Mouse (Mus musculus): ENCODE data around the gene Matn1. TPM values are rescaled to one million over a fixed set of nuclear protein-coding genes. Genes with fewer than 3 reads are reported as not detected.

Gene Matn1
- polyA plus RNA-seq, 1 experiment from 2014 or later, result not detected

GRCm38 (mm10) chr4:130959678-130960077, 15.5 kb downstream of the Matn1 start:
- Histone ChIP-seq H3K9me3 (replicated peaks) (no peaks in the 10 kb centered on the region), H3K4me1 (peaks cover 21% of the 10 kb centered on the region), H3K27ac (no peak overlapping the region), H3K27me3 (no peaks in the 10 kb centered on the region), H3K36me3 (ENCODE audit: poor library complexity, severe bottlenecking) (no peaks in the 10 kb centered on the region), H3K4me2 (no peak overlapping the region), H3K9ac (no peak overlapping the region), H3K4me3 (no peak overlapping the region)
- no peak for ATAC-seq
- 45% methylated on average over 6 of the region's 6 CpGs for WGBS

GRCm38 (mm10) chr4:130960118-130960734, 16.0 kb downstream of the Matn1 start:
- Histone ChIP-seq H3K27me3 (no peaks in the 10 kb centered on the region), H3K27ac (no peak overlapping the region), H3K9me3 (replicated peaks) (no peaks in the 10 kb centered on the region), H3K36me3 (ENCODE audit: poor library complexity, severe bottlenecking) (no peaks in the 10 kb centered on the region), H3K9ac (no peak overlapping the region), H3K4me3 (no peak overlapping the region), H3K4me1 (peaks cover 21% of the 10 kb centered on the region), H3K4me2 (no peak overlapping the region)
- WGBS, result 32% methylated on average over 9 of the region's 9 CpGs
- peak; percentile 79 for ATAC-seq

GRCm38 (mm10) chr4:130971278-130971677, 27.1 kb downstream of the Matn1 start:
- peaks cover 25% of the 10 kb centered on the region for H3K4me1 ChIP-seq
- H3K36me3 ChIP-seq (ENCODE audit: poor library complexity, severe bottlenecking), result no peaks in the 10 kb centered on the region
- no peaks in the 10 kb centered on the region for H3K9me3 ChIP-seq (replicated peaks)
- WGBS, result 100% methylated on average over 1 of the region's 1 CpGs
- H3K27ac ChIP-seq, result no peak overlapping the region
- H3K27me3 ChIP-seq, result no peaks in the 10 kb centered on the region
- no peak overlapping the region for H3K4me3 ChIP-seq
- no peak for ATAC-seq
- no peak overlapping the region for H3K9ac ChIP-seq
- no peak overlapping the region for H3K4me2 ChIP-seq

DNA sequence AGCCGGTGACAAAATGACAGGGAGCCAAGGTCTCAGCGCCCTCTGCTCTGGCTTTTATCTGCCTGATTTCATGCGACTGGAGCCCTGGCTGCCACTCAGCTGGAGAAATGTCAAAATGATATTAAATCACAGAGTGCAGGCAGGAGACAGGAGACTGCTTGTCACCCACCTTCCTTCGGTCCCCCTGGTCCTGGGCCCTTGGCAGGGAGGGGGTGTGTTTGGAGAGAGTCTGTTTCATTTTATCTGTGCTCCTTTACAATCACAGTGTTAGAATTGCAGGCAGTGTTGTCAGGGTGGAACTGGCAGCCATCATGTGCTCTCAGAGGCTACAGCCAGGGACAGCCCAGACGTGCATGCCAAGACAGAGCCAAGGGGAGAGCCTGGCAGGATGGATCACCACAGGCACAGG, 28.2 kb downstream of the Matn1 start:
- no peak overlapping the region for H3K4me3 ChIP-seq
- H3K27ac ChIP-seq, result peak overlapping the region; percentile 89
- H3K36me3 ChIP-seq (ENCODE audit: poor library complexity, severe bottlenecking), result no peaks in the 10 kb centered on the region
- WGBS, result 70% methylated on average over 5 of the region's 5 CpGs
- H3K27me3 ChIP-seq, result no peaks in the 10 kb centered on the region
- H3K9ac ChIP-seq, result peak overlapping the region; percentile 13; the same call in 1 of the 2 replicates
- H3K4me2 ChIP-seq, result no peak overlapping the region
- ATAC-seq, result peak; percentile 54; the same call in 1 of the 2 replicates
- no peaks in the 10 kb centered on the region for H3K9me3 ChIP-seq (replicated peaks)
- peaks cover 25% of the 10 kb centered on the region for H3K4me1 ChIP-seq

DNA sequence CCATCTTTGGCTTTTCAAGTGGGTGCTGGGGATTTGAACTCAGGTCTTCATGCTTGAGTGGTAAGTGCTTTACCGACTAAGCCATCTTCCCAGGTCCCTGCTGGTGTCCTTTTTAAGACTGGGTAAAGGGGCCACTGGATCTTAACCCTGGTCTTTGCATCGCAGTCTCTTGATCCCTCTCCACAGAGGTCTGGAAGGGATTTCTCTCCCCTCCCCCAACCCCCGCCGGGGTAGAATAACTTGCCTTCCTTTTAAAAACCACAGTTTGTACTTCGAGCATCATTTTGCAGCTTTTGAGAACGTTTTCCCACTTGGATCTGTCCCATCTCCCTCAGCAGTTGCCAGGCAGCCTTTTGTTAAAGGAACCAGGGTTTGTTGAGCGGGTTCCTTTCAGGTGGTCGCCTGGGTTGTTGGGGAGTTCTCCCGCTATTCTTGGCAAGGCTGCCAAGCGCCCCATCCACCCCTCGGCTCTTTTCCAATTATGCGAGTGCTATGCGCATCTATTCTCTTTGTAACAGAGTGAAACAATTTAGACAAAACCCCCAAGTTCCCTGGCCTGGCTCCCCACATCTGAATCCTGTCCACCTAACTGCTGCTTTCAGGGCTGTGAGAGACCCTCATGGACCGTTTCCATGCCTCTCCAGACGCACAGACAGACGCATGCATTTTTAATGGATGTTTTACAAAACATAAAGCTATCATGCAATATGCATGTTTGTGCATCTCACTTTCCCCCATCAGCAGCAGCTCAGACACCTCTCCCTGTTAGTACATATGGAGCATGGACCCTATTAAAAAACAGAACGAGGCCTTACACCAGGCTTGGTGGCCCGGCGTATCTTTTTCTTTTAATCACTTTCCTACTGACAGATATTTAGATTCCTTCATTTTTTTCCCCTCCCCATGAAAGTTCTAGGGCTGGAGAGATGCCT, 29.4 kb downstream of the Matn1 start:
- Histone ChIP-seq H3K27ac (peak overlapping the region; percentile 89), H3K9me3 (replicated peaks) (no peaks in the 10 kb centered on the region), H3K36me3 (ENCODE audit: poor library complexity, severe bottlenecking) (no peaks in the 10 kb centered on the region), H3K4me2 (no peak overlapping the region), H3K4me1 (peaks cover 25% of the 10 kb centered on the region), H3K27me3 (no peaks in the 10 kb centered on the region), H3K4me3 (no peak overlapping the region), H3K9ac (no peak overlapping the region)
- WGBS, result 25% methylated on average over 19 of the region's 19 CpGs
- ATAC-seq, result peak; percentile 75

DNA sequence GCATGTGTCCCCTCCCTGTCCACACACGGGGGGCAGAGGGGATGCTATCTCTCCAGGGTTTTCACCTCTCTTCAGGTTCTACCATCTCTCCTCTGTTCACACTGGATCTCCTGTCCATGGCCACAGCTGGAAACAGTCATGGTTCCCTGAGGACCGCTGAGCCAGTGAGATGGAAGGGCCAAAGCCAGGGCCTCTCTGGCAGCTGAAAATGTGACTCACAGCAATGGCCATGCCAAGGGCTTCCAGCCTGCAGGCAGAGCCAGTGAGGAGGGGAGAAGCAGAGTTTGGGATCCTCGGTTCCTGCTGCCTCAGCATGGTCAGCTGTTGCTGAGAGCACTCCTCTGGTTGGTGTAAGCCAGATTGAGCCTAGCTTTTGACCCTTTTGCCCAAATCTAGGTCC, 34.8 kb downstream of the Matn1 start:
- no peaks in the 10 kb centered on the region for H3K36me3 ChIP-seq (ENCODE audit: poor library complexity, severe bottlenecking)
- H3K9ac ChIP-seq, result no peak overlapping the region
- no peak for ATAC-seq
- H3K27ac ChIP-seq, result no peak overlapping the region
- 84% methylated on average over 3 of the region's 3 CpGs for WGBS
- no peak overlapping the region for H3K4me3 ChIP-seq
- no peaks in the 10 kb centered on the region for H3K9me3 ChIP-seq (replicated peaks)
- H3K27me3 ChIP-seq, result 0 out of 2 replicates have a peak, but pooled peaks cover 3% of the 10 kb centered on the region
- H3K4me1 ChIP-seq, result peaks cover 4% of the 10 kb centered on the region
- no peak overlapping the region for H3K4me2 ChIP-seq

- 27% methylated on average over 17 of the region's 17 CpGs for WGBS
- Histone ChIP-seq H3K27ac (peak overlapping the region; percentile 61; the same call in 1 of the 2 replicates), H3K36me3 (ENCODE audit: poor library complexity, severe bottlenecking) (no peaks in the 10 kb centered on the region), H3K4me1 (peaks cover 21% of the 10 kb centered on the region), H3K4me2 (no peak overlapping the region; the same call in none of the 2 replicates), H3K9ac (peak overlapping the region; percentile 34; the same call in 1 of the 2 replicates), H3K27me3 (0 out of 2 replicates have a peak, but pooled peaks cover 8% of the 10 kb centered on the region), H3K4me3 (no peak overlapping the region), H3K9me3 (replicated peaks) (no peaks in the 10 kb centered on the region)
- ATAC-seq, result 0 out of 2 replicates have a peak, but pooled peaks have one; percentile 55
Observed at GRCm38 (mm10) chr4:130984416-130985182, 40.4 kb downstream of the Matn1 start.

- Histone ChIP-seq H3K9ac (no peak overlapping the region), H3K27ac (no peak overlapping the region), H3K4me1 (peaks cover 25% of the 10 kb centered on the region), H3K27me3 (0 out of 2 replicates have a peak, but pooled peaks cover 8% of the 10 kb centered on the region), H3K4me2 (no peak overlapping the region), H3K36me3 (ENCODE audit: poor library complexity, severe bottlenecking) (no peaks in the 10 kb centered on the region), H3K4me3 (no peak overlapping the region), H3K9me3 (replicated peaks) (no peaks in the 10 kb centered on the region; the same call in 1 of the 2 replicates)
- 85% methylated on average over 4 of the region's 4 CpGs for WGBS
- no peak for ATAC-seq
Observed at GRCm38 (mm10) chr4:130987046-130987445, 42.9 kb downstream of the Matn1 start.

DNA sequence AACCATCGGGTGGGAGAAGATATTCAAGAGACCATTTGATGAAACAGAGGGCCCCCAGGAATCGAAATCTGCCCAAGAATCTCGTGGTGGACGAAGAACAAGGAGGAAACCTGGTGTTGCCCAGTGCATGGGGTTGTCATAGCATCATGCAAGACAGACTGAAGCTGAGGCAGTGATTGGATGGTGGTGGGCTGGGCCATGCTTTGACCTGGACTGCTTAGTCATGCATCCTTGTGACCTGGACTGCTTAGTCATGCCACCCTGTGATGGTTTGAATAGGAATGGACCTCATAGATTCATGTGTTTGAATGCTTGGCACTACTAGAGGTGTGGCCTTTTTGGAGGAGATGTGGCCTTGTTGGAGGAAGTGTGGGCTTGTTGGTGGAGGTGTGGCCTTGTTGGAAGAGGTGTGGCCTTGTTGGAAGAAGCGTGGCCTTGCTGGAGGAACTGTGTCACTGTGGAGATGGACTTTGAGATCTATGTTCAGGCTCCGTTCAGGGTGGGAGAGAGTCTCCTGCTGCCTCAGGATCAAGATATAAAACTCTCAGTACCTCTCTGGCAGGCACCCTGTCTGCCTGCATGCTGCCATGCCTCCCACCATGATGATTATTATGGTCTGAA, 44.1 kb downstream of the Matn1 start:
- ATAC-seq, result no peak
- Histone ChIP-seq H3K4me3 (no peak overlapping the region), H3K9me3 (replicated peaks) (no peaks in the 10 kb centered on the region; the same call in 1 of the 2 replicates), H3K36me3 (ENCODE audit: poor library complexity, severe bottlenecking) (no peaks in the 10 kb centered on the region), H3K4me2 (no peak overlapping the region), H3K4me1 (peaks cover 25% of the 10 kb centered on the region), H3K27me3 (0 out of 2 replicates have a peak, but pooled peaks cover 8% of the 10 kb centered on the region), H3K27ac (no peak overlapping the region), H3K9ac (no peak overlapping the region)
- WGBS, result 91% methylated on average over 6 of the region's 6 CpGs

- H3K4me1 ChIP-seq, result peaks cover 23% of the 10 kb centered on the region
- no peak for ATAC-seq
- H3K9me3 ChIP-seq (replicated peaks), result no peaks in the 10 kb centered on the region; the same call in 1 of the 2 replicates
- 0 out of 2 replicates have a peak, but pooled peaks cover 5% of the 10 kb centered on the region for H3K27me3 ChIP-seq
- H3K27ac ChIP-seq, result peak overlapping the region; percentile 48; the same call in 1 of the 2 replicates
- no peak overlapping the region for H3K4me2 ChIP-seq
- H3K4me3 ChIP-seq, result no peak overlapping the region
- H3K9ac ChIP-seq, result no peak overlapping the region
- WGBS, result 51% methylated on average over 9 of the region's 9 CpGs
- no peaks in the 10 kb centered on the region for H3K36me3 ChIP-seq (ENCODE audit: poor library complexity, severe bottlenecking)
Observed at GRCm38 (mm10) chr4:130989146-130989545, 45.0 kb downstream of the Matn1 start.

DNA sequence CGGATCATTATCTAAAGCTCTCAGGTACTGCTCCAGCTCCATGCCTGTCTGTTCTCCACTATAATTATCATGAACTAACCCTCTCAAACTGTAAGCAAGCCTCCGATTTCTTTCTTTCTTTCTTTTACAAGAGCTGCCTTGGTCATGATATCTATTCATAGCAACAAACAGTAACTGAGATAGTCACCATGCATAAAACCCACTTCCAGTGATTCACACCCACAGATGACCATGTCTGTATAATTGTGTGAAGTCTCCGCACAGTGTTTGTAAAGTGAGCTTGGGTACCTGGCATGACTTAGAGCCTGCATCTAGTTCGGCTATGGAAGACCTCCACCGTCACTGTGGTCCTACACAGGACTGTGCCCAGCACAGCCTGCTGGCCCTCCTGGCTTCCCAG, 46.8 kb downstream of the Matn1 start:
- no peak for ATAC-seq

More for the DNA sequence above, 46.8 kb downstream of the Matn1 start:
- Histone ChIP-seq H3K9ac (no peak overlapping the region), H3K27ac (no peak overlapping the region), H3K27me3 (0 out of 2 replicates have a peak, but pooled peaks cover 4% of the 10 kb centered on the region), H3K4me2 (no peak overlapping the region), H3K4me3 (no peak overlapping the region), H3K36me3 (ENCODE audit: poor library complexity, severe bottlenecking) (no peaks in the 10 kb centered on the region), H3K4me1 (peaks cover 12% of the 10 kb centered on the region), H3K9me3 (replicated peaks) (peaks cover 11% of the 10 kb centered on the region)
- 92% methylated on average over 5 of the region's 5 CpGs for WGBS

Measured in forebrain, embryonic 13.5 days (tissue).